Mouse (Mus musculus): Measurements from ENCODE around the gene Olfr1416.

- TF ChIP-seq CTCF (IDR thresholded peaks at IDR 0.05; ENCODE audit: insufficient read depth, low read length) (peak; percentile 36; the same call in 1 of the 2 replicates), POLR2A (IDR thresholded peaks at IDR 0.05; ENCODE audit: borderline replicate concordance, extremely low read depth, low read depth, low read length) (no peak)
Observed at GRCm38 (mm10) chr1:92521376-92521775, 36.5 kb upstream of the Olfr1416 start.

All from lung, adult 2 months (tissue).